Mouse (Mus musculus): Measurements from ENCODE around the gene Fbxw5.
A peak's percentile ranks its signal among the peaks of the same experiment; 100 is the strongest.

The Fbxw5 gene

DNA sequence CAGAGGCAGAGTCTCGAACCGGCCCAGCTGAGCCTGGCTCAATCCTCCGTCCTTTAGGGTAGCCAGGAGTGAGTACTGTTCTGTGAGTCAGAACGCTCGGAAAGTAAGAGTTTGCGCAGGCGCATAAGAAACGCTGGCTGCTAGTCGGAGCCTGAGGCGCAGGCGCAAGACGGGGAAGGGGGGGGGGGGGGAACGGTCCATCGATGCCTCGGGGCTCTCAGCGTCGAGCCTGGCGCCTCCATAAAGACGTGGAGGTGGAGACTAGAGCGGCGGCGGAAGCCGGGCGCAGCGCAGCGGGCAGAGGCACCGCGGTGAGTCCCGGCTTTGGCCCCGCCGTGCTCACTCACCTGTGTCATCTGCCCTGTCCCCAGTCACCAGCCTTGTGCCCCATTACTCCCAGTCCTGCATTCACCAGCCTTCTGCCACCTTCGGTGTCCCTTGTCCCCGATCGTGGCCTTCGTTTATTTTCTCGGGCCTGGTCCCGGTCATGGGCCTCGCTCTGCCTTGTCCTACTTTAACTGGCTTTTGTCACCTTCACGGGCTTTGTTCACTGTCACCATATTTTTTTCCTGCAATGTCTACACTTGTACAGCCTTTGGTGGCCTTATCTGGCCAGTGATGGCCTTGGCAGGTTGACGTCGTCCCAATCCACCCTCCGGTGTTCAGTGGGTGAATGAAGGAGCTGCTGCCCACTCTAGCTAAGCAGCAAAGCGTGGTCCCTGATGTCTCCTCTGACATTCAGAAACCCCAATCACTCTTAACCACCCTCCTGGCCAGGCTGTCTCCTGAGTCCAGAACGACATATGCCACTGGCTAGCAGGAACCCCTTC is at the start of gene Fbxw5:
Gene Fbxw5 (plus strand): TSS at position 175 of the 830 bp plus-strand sequence.
- DNase-seq, result peak; percentile 88

DNA sequence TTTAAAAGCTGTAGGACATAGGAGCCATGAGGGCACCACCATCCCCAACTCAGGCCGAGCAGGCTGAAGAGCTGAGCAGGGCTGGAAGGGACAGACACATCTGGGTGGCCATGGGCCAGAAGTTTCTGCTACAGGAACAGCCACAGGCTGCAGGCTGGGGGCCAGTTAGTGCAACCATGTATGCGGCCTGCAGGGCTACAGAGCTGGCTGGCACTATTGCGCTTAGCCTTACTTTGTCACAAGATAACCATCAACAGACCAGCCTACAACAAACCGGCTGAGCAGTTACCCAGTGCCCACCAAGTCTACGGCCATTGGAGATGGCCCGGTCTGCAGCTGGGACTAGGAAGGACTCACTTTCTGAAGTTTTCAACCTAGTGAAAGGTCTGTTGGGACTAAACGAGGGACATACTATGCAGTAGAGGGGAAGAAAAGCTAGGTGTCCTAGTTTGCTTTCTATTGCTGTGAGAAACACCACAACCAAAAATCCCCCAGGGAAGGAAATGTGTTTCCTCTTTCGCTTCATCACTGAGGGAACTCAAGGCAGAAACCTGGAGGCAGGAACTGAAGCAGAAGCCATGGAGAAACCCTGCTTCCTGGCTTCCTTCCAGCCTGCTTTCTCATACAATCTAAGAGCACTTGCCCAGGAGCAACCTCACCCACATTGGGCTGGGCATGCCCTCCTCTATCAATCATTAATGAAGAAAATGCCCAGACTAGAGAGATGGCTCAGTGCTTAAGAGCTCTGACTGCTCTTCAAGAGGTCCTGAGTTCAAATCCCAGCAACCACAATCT is 49.5 kb upstream of the Fbxw5 start:
- DNase-seq, result no peak

GRCm38 (mm10) chr2:25452951-25453350 is 47.6 kb upstream of the Fbxw5 start:
- no peak for DNase-seq

DNA sequence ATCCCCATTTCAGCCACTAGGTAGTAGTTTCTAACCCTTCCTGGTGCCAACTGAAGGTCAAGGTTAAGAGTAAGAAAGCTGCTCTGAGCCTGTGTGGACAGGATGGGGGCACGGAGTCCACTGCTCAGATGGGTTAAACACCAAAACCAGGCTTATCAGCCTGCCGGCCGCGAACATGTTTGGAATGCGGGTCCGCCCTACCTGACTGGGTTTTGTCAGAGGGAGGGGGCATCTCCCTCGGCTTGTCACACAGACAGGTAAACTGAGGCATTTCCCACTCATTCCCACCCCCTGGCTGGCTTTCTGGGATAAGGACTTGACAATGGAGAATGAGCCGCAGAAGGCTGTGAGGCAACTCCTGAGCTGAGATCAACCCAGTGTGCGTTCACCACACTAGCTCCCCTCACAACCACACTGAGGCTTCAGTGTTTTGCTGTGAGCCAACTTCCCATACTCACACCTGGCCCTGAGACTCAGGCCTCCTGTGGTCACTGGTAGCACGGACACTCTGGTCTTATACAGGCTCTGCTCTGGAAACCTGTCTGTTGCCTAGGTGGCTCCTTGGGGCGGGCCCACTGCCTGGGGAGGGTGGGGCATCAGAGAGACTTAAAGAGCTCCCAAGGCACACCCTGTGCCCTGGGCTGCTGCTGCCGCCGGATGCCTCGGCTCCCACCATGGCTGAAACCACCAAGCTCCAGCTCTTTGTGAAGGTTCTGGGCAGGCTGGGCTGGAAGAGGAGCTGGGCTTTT is 44.2 kb upstream of the Fbxw5 start, which contains the start of gene Clic3:
Gene Clic3 (plus strand): TSS at position 634 of the 749 bp plus-strand sequence.
- DNase-seq, result no peak

DNA sequence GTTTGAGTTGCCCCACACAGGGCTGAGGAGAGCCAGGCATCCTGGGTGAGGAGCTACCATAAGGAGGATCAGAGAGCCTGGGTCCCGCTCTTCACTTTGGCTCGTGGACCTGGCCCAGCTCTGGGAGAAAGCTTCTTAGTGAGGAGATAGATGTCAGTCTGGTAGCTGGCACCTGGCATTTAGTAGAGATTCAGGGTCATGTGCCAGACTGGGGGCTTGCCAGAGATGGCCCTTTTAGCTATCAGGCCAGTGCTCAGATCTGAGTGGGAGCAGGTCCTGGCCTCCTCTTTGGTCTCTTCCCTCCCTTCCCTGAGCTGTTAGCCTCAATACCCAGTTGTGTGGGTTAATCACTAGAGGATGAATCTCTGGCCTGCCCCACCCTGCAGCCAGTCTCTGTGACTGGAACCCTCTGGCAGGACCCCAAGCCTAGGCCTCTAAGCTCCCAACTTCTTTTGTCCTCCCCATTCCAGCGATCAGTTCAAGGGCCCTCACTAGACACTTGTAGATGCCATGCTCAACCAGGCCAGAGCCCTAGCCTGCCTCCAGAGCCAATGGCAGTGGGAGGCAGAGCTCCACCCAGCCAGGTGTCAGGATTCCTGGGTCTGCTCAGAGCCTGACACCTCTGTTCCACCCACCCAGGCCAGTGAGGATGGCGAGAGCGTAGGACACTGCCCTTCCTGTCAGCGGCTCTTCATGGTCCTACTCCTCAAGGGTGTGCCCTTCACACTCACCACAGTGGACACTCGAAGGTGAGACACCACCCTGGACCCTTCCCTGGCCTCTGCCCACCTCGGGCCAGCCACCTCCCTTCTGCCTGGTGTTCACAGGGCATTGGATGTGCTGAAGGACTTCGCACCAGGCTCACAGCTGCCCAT is 43.3 kb upstream of the Fbxw5 start:
- no peak for DNase-seq

DNA sequence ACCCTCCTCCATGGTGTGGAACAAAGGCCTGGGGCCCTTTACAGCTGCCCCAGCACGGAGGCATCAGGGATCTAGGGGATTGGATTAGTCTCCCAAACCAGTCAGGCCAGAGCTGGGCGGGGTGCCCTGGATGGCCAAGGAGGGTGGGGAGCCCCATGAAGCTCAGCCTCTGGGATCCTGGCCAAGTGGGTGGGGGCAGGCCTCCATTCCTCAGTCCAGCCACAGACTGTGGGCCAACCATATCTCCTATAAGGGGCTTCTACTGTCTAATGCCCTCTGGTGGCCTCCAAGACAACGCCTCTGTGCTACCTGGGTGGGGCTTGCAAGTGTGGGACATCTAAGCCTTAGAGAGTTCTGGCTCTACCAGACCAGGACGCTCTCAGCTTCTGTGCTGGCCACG is 41.6 kb upstream of the Fbxw5 start:
- DNase-seq, result no peak

- no peak for DNase-seq
These were observed 40.4 kb upstream of the Fbxw5 start for GRCm38 (mm10) chr2:25460135-25460534.

DNA sequence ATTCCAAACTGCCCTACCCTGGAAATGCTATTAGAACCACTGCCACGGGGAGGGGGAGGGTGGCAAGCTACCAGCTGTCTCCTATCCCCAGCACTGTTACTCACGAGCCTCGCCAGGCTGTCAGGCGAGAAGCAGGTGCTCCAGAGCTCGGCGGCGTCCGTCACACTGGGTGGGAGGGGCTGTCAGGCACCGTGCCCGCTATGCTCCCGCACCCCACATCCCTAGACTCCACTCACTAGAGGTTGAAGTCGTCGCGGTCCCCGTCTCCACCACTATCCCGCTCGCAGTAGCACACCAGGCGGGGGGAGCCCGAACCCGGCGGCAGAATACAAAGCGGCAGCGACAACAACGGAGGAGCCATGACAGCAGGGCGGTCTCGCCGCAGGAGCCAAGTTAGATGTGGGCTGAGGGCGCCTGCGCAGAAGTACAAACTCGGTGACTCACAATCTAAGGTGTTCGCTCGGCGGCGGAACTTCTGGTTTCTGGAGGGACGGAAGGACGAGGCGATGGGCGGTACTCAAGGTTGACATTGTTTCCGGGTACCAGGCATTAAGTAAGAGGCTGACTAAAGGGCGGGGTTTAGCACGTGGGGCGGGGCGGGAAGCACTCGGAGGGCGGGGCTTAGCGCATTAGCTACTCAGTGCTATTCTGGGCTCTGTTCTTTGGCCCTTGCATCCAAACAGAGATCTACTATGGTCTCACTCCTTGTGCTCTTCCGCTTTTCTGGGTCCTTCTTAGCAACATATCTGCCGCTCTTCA is 39.8 kb upstream of the Fbxw5 start, which contains the start of gene Paxx:
Gene Paxx (minus strand): TSS at position 544 of the 759 bp plus-strand sequence.
- DNase-seq, result peak; percentile 96

DNA sequence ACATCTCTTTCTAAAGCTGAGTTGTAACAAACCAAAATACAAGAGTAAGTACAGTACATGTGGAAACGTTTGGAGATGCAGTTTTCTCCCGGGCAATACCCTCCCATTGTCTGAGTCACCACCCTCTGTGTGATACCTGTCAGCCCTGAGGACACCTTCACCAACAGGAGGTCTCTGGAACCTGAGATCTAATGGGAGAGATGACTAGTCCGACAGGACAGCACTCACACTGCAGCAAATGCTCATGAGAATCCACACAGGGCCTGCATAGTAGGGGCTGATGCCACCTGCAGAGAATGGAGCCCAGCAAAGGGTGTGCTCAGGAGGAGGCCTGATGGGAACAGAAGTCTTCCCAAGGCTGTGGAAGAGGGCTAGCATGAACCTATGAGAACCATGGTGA is 39.1 kb upstream of the Fbxw5 start:
- DNase-seq, result no peak

- DNase-seq, result no peak
These were observed 36.9 kb upstream of the Fbxw5 start for GRCm38 (mm10) chr2:25463630-25464029.

GRCm38 (mm10) chr2:25465256-25465655 is 35.3 kb upstream of the Fbxw5 start:
- no peak for DNase-seq

GRCm38 (mm10) chr2:25465816-25466635 is 34.5 kb upstream of the Fbxw5 start:
- DNase-seq, result no peak

DNA sequence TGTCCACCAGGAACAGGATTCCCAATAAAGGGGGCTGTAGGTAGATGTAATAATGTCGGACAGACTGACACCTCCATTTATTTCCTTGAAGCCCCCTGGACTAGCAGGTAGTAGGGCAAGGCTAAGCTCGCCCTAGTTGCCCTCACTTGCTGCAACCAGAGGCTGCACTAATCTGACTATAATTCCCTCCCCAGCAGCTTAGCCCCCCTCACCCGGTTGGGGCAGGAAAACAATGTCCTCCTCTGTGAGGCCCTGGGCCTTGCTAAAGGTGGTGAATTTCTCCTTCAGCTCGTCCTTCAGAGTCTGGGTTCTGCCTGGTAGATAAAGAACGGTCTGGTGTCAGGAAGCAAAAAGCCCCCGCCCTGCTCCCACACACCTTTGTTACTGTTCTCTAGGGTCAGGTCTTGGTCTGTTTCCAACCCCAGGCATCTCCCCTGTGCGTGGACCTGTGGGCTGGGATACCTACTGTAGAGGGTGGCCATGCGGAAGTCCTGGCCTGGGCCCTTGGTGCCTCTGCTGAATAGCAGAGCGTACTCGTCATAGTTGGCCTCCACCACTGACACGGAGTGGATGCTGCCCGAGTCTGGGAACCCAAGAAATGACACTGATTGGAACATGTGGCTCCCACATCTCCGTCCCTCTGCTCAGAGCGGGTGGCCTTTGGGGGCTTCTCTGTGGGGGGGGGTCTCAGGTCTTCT is 32.8 kb upstream of the Fbxw5 start:
- DNase-seq, result no peak

DNA sequence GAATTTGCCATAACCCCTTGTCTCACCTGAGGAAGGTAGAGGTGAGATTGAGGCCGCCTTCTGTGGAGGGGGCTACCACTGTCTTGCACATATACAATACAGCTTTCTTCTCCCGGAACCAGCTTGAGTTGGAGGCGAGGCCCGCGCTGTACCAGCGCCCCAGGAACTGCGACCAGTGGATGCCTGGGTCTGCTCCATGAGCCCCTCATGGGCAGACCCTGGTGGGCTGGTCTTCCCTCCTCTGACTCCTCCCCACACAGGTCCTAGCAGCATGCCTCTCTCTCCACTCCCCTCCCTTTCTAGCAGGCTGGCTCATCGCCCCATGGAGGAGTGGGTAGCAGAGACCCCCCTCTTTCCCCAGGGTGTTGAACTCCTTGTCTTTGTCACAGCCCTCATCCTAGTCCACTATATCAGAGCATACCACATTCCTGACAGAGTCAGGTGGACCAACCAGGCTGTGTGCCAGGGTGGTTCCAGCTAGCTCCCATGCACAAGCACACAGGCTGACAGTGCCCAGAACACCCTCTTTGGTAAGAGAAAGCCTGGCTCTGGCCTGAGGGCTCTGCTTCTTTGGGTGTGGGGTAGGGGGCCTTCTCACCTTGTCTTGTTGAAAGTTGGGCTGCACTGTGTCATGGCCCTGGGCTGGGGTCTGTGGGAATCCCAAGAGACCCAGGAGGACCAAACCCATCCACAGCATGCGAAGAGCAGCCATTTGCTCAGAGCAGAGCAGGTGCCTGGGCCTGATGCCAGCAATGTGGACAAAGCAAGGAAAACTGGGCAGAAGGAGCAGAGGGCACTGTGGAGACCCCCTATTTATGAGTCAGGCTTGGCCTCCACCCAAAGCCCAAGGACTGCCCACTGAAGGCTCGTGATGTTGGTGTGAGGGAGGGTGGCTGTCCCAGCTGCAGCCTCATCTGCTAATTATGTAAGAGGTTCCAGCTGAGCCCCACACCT is 31.3 kb upstream of the Fbxw5 start:
- DNase-seq, result peak; percentile 81

DNA sequence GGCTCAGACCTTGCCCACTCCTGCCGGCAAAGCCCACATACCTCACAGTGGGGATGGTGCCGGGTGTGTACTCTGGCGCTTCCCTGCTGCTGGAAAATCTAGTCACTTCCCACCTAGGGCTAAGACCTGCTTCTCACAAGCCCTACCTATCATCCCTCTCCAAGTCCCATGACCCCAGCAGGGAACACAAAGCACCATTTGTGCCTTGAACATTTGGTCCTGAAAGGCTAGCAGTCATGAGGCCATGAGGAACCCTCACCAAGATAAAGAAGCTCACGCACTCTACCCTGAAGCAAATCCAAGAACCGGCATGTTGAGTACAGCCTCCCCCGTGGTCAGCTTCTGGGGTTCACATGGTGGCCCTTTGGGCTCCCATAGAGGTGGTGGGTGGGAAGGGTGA is 30.6 kb upstream of the Fbxw5 start, which contains the start of gene Ptgds:
Gene Ptgds (minus strand): TSS at position 78 of the 400 bp plus-strand sequence.
- DNase-seq, result no peak

DNA sequence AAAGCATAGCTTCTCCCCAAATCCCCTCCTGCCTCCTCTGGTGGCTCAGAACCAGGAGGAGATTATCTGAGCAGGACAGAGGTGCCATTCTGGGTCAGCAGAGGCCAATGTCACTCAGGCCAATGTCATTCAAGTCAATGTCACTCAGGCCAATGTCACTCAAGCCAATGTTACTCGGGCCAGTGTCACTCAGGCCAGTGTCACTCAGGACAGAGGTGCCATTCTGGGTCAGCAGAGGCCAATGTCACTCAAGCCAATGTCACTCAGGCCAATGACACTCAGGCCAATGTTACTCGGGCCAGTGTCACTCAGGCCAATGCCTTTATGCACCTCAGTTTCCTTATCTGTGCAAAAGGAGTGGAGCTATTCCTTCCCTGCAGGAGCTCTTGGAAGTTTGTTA is 28.0 kb upstream of the Fbxw5 start:
- DNase-seq, result no peak

DNA sequence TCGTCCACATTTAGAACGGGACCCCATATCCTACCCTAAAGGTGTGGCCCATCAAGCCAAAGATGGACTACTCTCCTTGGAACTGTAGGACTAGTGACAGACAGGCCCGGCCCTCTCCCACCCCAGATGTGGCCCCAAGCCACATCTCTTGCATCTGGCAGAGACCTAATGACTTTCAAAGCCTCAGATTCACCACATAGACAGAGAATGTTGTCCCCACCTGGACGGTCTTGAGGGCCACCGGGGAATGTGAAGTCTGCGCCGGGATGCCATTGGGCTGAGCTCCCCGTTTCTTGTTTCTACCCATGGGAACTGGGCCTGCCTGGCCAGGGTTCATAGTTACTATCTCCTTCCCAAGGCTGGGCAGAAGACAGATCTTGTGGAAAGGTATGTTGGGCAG is 23.0 kb upstream of the Fbxw5 start:
- no peak for DNase-seq

DNA sequence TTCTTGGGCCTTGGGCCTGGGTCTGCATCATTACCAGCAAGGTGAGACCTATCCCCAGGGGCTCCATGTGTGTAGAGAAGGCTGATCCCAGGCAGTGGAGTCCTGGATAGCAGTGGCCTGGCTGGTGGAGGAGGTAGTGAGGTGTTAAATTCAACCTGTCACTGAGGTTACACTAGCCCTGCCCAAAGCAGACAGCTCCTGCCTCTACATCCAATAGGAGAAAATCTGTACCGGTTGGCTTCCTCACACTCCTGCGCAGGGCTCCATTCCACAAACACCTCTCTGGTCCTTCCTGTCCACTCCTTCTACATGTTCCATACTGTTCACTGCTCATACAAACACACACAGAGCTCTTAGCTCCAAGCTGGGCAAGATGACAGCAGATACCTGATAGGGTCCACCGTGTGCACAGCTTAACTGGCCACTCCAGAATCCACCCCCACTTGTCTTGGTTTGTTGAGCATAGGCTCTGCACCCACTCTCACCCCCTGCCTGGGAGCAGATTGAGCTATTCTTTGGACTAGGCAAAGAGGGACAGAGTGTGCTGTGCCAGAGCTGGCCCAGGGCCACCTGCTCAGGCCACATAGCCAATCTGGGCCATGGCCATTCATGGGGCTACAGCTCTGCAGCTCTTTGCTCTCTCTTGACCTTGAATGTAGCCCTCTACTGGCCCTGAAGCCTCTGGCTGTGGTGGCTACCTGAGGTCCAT is 22.4 kb upstream of the Fbxw5 start:
- peak; percentile 79 for DNase-seq

Measured in layer of hippocampus, adult 9-11 months (tissue).